Mouse (Mus musculus) retina, embryonic 14.5 days (tissue): ENCODE data around the gene Apom.

Experiments used
- DNase-seq: peaks from one replicate; pipeline ENCODE4 v3.0.0-alpha.2; 2015; ENCODE audit warnings: low spot score

The Apom gene

GRCm38 (mm10) chr17:35131500-35132173, at the start of gene Apom:
Gene Apom, minus strand, starts transcription at chr17:35132050.
- DNase-seq: no peak

DNA sequence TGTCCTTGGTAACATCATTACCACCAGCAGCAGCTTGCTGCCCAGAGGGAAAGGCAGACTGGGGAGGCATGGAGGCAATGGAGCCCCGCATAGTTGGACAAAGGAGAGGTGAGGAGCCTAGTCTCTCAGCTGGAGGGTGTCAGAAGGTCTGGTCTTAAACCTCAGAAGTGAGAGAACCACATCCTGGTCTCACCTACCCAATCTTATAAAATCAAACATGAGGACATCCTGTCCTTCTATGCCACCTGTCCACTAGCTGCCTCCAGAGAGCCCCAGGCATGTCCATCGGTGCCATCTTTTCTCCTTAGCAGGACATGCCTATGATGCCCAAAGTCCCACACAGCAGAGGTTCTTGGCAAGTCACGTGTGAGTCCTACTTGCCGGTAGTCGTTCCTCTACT, 48.2 kb upstream of the Apom start:
- DNase-seq: no peak

GRCm38 (mm10) chr17:35178528-35178927, 46.7 kb upstream of the Apom start:
- peak; percentile 87 for DNase-seq

DNA sequence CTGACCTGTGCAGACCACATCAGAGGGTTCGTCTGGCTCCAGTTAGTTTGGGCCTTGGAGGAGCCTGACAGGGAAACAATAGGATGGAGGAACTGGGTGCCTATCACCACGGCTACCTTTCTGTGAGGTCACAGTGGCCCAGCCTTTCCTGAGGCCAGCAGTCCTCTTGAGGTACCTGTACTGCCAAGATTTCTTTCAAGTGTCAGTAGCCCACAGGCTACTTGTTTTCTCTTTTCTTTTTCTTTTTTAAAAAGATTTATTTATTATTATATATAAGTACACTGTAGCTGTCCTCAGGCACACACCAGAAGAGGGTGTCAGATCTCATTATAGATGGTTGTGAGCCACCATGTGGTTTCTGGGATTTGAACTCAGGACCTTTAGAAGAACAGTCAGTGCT, 44.1 kb upstream of the Apom start, which contains the start of gene Aif1:
Gene Aif1 (minus strand): TSS at position 101 of the 400 bp plus-strand sequence.
- DNase-seq: no peak

DNA sequence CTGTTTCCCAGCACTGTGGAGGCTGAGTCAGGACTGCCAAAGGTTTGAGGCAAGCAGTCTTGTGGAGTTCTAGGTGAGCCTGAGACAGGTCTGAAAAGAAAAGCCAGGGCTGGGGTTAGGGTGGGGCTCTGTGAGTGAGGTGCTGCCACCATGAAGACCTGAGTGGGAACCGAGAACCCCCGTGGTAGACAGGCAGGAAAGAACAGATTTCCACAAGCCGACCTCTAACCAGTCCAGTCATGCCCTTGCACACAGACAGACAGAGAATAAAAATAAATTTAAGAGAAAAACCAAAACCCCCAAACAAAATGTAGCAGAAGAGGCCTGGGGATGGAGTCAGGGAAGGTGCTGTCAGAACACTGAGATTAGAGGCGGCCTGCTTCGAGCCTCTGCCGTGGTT, 43.5 kb upstream of the Apom start:
- no peak for DNase-seq

DNA sequence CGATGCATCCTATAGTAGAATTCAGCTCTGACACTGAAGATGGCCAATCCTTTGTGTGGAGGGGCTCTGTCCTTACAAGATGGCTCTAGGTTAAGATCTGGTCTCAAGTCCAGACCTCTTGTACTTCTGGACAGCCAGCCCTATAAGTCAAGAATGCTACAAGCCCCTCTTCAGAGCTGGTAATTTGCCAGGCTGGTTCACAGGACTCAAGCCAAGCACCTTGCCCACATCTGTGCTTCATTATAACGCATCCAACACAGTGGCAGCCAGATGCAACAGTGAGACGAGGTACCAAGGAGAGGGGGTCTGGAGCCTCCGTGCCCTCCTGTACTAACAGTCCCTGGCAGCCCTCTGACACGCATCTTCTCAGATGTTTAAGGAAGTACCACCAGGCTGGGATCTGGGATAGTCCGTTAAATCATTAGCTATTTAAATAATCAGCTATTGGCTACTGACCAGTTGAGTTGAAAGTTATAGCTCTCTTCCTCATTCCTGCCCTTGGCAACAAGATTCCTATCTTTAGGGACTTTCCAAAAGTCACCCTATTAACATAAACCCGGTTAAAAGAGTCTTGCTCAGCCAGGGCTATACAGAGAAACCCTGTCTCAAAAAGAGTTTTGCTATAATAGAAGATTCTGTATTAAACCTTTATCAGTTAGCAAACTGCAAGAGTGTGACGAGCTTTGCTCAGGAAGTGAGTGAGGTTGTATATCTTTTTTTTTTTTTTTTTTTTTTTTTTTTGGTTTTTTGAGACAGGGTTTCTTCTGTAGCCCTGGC, 42.5 kb upstream of the Apom start:
- DNase-seq: no peak

GRCm38 (mm10) chr17:35173329-35173728, 41.5 kb upstream of the Apom start:
- DNase-seq: no peak

DNA sequence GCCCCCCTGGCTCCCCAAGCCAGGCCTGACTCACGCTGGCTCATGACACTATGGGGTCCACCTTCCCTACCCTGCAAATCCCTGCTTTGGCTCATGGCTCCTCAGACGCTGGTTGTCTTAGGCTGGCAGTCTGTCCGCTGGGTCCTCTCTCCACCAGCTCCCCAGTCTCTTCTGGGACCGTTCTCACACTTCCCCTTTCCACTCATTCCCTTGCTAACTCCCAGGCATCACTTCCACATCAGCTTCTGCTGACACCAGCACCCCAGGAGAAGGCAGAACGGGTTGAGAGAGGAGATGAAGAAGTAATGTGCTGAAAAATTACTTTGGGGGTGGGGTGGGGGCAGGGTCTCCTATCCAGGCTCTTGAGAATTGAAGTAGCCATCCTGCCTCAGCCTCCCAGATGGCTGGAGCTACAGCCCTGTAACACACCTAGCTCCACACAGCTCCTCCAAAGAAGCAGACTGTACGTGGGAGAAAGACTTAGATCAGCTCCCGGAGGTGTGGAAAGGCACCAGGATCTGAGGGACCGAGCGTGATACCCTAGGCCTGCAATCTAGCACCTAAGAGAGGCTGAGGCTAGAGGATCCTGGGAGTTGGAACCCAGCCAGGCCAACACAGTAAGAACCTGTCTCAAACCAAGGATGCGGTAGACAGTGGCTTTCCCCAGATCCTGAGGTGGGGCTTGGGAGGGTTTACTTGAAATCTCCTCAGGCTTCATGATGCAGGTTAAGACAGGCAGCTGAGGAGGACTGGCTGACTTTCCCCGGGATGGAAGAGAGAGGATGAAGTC, 40.8 kb upstream of the Apom start:
- no peak for DNase-seq

DNA sequence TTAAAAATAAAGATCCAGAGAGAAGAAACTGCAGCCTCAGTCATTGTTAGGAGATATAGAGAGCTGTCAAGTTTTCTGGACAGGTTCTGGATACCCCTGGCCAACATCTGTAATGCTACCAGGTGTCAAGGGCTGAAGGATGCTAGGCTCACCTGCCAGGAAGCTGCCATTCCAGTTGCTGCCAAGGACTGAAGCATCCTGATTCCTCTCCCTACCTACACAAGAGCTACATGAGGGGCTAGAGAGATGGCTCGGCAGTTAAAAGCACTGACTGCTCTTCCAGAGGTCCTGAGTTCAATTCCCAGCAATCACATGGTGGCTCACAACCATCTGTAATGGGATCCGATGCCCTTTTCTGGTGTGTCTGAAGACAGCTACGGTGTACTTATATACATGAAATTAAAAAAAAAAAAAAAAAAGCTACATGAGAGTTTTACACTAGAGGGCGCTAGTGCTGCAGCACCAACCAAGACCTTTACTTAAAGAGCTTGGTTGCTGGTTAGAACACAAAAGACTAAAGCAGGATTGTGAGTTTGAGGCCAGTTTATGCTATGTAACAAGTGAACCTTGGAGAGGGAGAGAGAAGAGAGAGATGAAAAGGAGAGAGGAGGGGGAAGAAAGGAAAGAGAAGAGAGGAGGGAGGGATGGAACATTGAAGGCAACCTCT, 36.8 kb upstream of the Apom start:
- DNase-seq: peak; percentile 88

GRCm38 (mm10) chr17:35167794-35168193, 35.9 kb upstream of the Apom start:
- DNase-seq: no peak

GRCm38 (mm10) chr17:35166352-35167035, 34.6 kb upstream of the Apom start:
- DNase-seq: peak; percentile 78

- no peak for DNase-seq
These were observed 33.8 kb upstream of the Apom start for GRCm38 (mm10) chr17:35165451-35166155.

DNA sequence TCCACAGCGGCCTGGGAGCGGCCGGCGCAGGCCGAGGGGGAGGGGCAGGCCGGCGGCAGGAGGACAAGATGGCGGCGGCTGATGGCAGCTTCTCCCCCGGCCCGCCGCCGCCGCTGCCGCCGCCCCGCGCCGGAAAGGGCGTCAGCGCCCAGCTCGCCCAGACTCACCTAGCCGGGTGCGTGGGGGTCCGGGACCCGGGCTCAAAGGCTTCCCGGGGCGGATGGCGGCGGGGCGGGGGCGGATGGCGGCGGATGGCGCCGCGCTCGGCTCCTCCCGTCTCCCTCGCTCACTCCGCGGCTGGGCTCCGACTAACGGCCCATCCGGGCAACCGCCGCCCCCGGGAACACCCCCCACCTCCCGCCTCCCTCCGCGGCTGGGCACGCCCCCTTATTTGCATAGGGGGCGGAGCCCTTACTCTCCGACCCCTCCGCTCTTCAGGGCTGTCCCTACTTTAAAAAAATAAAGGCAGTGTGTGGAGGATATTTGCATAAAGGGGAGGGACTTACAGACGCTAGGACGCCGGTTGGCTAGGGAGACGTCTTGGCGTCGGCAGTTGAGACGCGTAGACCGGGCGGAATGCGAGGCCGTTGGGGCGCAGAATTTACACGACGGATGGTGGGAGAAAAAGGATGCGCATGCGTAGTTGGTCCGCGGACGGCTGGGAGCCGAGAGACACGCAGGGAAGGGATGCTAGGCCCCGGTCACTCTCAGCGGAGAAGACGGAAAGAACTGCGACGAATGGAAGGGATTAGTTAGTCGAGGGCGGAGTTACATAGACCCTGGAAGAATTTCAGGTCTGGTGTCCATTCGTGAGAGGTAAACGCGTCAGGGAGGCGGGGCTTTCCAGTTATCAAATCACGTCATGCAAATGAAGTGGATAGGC, 33.0 kb upstream of the Apom start, which contains the start of gene Prrc2a:
Gene Prrc2a (minus strand): TSS at position 330 of the 883 bp plus-strand sequence.
- peak; percentile 99 for DNase-seq

- DNase-seq: no peak
These were observed 32.3 kb upstream of the Apom start for GRCm38 (mm10) chr17:35164218-35164567.

- DNase-seq: no peak
These were observed 31.7 kb upstream of the Apom start for GRCm38 (mm10) chr17:35163326-35164081.

DNA sequence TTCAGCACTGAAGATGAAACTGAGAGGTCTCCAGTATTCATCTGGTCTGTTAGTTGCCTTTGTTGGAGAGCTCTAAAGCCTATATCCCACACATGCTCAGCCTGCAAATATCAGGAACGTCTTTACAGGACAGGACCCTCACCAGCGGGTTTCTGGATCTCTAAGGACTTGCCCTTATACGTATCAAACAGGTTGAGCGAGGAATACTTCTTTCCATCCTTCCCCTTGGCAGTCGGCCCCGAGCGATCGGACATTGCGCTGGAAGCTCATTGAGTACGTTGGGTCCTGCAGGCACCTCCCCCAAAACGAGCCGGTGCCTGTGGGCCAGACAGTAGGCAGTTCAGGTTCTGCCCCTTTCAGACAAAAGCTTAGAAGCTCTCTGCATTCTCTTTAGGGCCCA, 30.9 kb upstream of the Apom start:
- DNase-seq: no peak

GRCm38 (mm10) chr17:35162121-35162520, 30.3 kb upstream of the Apom start:
- no peak for DNase-seq

DNA sequence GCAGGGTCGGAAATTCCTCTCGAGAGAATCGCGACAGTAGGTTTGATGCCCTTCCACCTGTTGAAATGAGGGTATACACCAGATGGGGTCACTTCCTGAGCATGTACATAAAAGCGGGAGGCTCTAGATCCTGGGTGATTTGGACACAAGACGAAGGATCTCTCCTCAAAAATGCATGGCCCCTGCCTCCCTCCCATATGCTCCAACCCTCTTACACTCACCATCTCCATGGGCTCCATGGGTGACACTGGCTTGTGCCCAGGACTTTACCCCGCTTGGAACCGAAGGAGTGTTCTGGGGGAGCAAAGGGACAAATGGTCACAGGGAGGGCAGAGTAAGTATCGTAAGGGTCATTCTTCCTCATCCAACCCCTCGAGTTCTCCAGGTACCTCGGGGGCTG, 29.6 kb upstream of the Apom start:
- no peak for DNase-seq

GRCm38 (mm10) chr17:35159638-35160037, 27.8 kb upstream of the Apom start:
- DNase-seq: no peak
